Mouse (Mus musculus) adrenal gland, adult 18-20 months (tissue): ENCODE measurements around the gene Mgme1. TPM values are rescaled to one million over a fixed set of nuclear protein-coding genes. Genes with fewer than 3 reads are reported as not detected.
A peak's percentile ranks its signal among the peaks of the same experiment; 100 is the strongest.

Source experiments
- DNase-seq, 2 experiments: peaks; one replicate each; pipeline ENCODE4 v3.0.0; 2021 to 2022; ENCODE audit warnings: low spot score in 2 of 2
- total RNA-seq, 2 experiments: library from RNA; stranded (reverse); gene quantifications; 1 replicate in 1 of 2; 2 replicates in 1 of 2; pipeline ENCODE4 v1.2.3; 2021

Mgme1 gene
- total RNA-seq, 2 experiments from 2014 or later, result 23.2 to 23.7 TPM

- DNase-seq, result no peak
Measured at GRCm38 (mm10) chr2:144301101-144301500, 30.6 kb downstream of the Mgme1 start.

DNA sequence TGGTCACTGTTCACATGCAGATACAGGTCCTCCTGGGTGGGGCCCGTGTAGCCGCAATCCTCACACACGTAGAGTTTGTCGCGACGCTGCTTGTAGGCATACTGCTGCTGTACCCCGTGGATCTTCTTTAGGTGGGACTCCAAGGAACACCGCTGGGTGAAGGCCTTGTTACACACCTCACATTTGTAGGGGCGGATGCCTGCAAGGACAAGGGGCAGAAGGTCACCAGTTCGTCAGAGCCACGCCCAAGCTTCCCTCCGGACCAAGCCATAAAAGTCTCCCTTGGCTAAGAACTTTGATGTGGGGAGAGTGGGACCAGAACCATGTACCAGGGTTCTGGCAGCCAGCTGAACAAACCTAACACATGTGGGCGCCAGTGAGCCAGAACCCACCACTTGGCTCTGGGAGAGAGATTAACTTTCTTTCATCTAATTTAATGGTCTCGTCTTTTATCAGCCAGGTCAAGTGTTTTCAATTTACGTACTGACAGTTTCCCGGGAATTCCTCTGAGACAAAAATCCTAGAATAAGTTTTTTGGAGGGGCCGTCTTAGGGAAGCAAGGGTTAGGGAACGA, 35.3 kb downstream of the Mgme1 start:
- DNase-seq, result no peak

DNA sequence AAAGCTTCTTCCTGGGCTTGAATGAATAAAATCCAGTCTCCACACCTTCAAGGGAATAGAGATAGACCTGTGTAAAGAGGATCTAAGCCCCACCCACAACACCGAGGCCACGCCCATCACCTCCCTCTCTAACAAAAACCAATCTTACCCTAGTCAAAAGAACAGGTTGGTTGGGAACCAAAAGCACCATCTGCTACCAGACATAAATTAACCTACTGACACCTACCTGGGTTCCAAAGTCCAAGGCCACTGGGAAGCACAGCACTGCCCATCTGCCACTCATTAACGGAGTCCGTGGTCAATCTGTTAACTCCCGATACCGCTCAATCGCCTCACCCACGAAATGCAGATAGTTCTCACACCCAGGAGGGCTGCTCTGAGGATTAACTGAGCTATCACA, 38.1 kb downstream of the Mgme1 start:
- DNase-seq, result no peak

DNA sequence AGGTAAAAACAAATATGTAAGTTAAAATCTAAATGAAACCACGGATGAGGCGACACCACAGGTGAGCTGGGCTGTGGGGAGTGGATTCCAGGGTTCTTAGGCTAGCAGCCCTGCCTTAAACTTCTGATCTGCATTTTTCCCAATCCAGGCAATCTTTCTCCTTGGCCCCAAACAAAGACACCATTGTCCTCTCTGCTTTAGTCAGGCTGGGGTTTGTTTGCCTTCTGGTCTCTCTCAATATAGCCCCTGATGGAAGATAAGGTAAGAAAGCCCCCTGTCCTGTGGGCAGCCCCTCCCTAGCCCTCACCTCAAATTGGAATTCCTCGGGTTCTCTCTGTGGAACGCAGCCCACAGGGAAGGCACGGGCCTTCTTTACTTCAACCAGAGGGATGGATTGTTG, 39.8 kb downstream of the Mgme1 start:
- no peak for DNase-seq

DNA sequence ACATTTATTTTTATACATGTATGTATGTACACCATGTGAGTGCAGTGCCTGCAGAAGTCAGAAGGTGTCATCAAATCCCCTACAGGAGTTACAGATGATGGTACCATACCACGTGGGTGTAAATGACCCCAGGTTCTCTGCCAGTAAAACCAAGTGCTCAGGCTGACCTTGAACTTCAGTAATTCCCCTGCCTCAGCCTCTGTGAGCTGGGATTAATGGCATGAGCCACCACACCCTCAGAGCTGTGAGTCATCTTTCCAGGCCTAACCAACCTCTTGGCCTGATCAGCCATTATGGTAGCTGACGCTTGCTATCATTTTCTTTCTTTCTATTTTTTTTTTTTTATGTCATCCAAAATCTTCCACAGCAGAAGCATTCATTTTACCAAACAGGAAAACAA, 40.9 kb downstream of the Mgme1 start:
- DNase-seq, result no peak

DNA sequence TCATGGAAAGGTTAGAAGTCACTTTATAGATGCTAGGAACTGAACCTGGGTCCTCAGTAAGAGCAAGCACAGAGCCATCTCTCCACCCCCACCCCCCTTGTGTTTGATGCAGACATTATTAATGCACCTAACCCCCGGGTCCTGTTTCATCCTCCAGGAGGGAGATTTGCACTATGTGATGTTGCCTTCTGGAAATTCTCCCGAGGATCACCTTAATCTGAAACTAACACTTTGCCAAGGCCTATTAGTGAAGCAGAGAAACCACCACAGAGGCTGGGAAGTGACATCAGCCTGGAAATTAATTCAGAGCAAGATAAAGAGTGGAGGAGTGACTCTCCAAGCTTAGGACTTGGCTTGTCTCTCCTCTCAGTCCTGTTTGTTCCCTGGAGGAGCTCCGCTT, 53.8 kb downstream of the Mgme1 start:
- no peak for DNase-seq

DNA sequence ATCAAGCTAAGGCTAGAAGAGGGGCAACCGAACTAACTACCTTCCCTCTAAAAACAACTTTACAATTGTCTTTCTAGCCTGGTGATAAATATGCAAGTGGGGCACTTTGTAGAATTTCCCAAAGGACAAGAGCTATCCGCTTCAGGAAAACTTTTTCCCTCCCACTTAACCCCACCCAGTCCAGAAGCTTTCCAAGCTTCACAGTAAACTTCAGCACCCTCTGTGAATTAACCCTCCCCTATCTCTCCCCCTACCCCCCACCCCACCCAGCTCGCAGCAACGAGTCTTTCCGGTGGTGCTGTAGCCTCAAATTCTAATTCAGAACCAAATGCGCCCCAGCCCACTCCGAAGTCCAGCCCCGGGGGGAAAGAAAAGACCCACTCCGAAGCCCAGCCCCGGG, 59.0 kb downstream of the Mgme1 start:
- no peak for DNase-seq

DNA sequence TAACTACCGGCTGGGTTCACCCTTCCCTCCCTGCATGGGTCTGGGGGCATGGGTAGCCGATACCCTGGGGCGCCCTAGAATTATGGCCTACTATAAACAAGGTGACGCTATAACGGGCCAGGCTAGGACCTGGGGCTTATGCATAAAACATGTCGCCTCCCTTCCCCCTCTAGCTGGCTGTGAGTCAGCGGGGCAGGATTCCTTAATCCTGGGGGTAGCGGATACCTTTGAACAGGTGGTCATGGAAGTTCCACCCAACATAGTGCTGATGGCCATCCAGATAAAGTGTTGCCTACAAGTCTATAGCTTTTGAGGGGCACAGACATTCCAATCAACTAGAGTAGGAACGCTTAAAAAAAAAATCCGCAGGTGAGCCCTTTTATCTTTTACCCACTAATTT, 59.5 kb downstream of the Mgme1 start:
- no peak for DNase-seq

- peak; percentile 8 to 19 for DNase-seq
Measured at GRCm38 (mm10) chr2:144330352-144330959, 60.0 kb downstream of the Mgme1 start.

Other genes starting within 250 kb of the Mgme1 start
- not detected for gene Banf2, start 237.6 kb upstream of the Mgme1 start, total RNA-seq
- gene Snx5, start 243 bp downstream of the Mgme1 start, total RNA-seq, result 10 to 100 TPM; 82.1 to 86.4 TPM
- gene Ovol2, start 61.5 kb downstream of the Mgme1 start, total RNA-seq, result not detected
- gene Kat14, start 98.3 kb downstream of the Mgme1 start, total RNA-seq, result 10 to 100 TPM; 21.9 to 23.1 TPM
- 1 to 10 TPM; 5.2 to 8.5 TPM for gene Pet117, start 98.3 kb downstream of the Mgme1 start, total RNA-seq